ENCODE assay signal across 9 mouse cellular contexts in genomic region chr5:103355372-103356300, GRCm38 (mm10).
DNase-seq lines count a peak whose midpoint lies in the region; ATAC-seq lines count a peak whose summit lies in the region.
"Had no signal": no experiment of that assay in that cellular context is flagged by ENCODE, and none has a peak within 500 bp of the region (broad histone marks: within the 10 kb centered on the region; RNA-seq: fewer than 3 reads in every experiment).

No protein-coding gene starts in this region.

- peak; percentile 36 for DNase-seq in ovary, postnatal 36 days (ENCODE audit: low spot score)
- no peak for DNase-seq in ovary, adult 18-20 months (ENCODE audit: low spot score)
- DNase-seq in adrenal gland, postnatal 36 days, result peak; percentile 44 to 58
- peak; percentile 60 for DNase-seq in forebrain, embryonic 11.5 days (ENCODE audit: low spot score)
- DNase-seq in limb, embryonic 10.5 days (ENCODE audit: low spot score), result peak; percentile 59

- H3K9me3 ChIP-seq in forebrain, embryonic 11.5 days (ENCODE audit: control insufficient read depth, low read length), result no peaks in the 10 kb centered on the region
- peaks cover 9% of the 10 kb centered on the region; the same call in 1 of the 2 replicates for H3K9me3 ChIP-seq in hindbrain, embryonic 12.5 days (replicated peaks)
- no peaks in the 10 kb centered on the region for H3K9me3 ChIP-seq in limb, embryonic 10.5 days (replicated peaks)
- H3K9me3 ChIP-seq in midbrain, embryonic 16.5 days (replicated peaks; ENCODE audit: control insufficient read depth, low read length, poor library complexity, severe bottlenecking), result peaks cover 3% of the 10 kb centered on the region; the same call in 1 of the 2 replicates
- H3K9me3 ChIP-seq: stomach, embryonic 15.5 days had no signal

- WGBS in forebrain, embryonic 11.5 days, result 35% methylated on average over 21 of the region's 21 CpGs
- 20% methylated on average over 21 of the region's 21 CpGs for WGBS in hindbrain, embryonic 12.5 days
- 54% methylated on average over 21 of the region's 21 CpGs for WGBS in limb, embryonic 10.5 days
- WGBS in midbrain, embryonic 16.5 days, result 12% methylated on average over 21 of the region's 21 CpGs

- ATAC-seq in forebrain, embryonic 11.5 days (replicated peaks; ENCODE audit: low FRiP score), result no peak; the same call in 1 of the 2 replicates
- ATAC-seq in hindbrain, embryonic 12.5 days (ENCODE audit: low FRiP score), result peak; percentile 67
- ATAC-seq in midbrain, embryonic 16.5 days, result peak; percentile 67
- no peak for ATAC-seq in erythroblast, adult 5-6 weeks (replicated peaks; ENCODE audit: low FRiP score, poor library complexity, severe bottlenecking)

- H3K9ac ChIP-seq in forebrain, embryonic 11.5 days (ENCODE audit: low read length), result no peak overlapping the region
- no peak overlapping the region for H3K9ac ChIP-seq in hindbrain, embryonic 12.5 days
- H3K9ac ChIP-seq in midbrain, embryonic 16.5 days (ENCODE audit: low read depth, low read length), result peak overlapping the region; percentile 27; the same call in 1 of the 2 replicates
- H3K9ac ChIP-seq: stomach, embryonic 15.5 days had no signal

- no peaks in the 10 kb centered on the region for H3K36me3 ChIP-seq in forebrain, embryonic 11.5 days (ENCODE audit: control insufficient read depth, insufficient read depth, low read length)
- H3K36me3 ChIP-seq in hindbrain, embryonic 12.5 days, result no peaks in the 10 kb centered on the region
- H3K36me3 ChIP-seq in limb, embryonic 10.5 days, result no peaks in the 10 kb centered on the region
- H3K36me3 ChIP-seq in midbrain, embryonic 16.5 days (ENCODE audit: control insufficient read depth, insufficient read depth, low read length), result no peaks in the 10 kb centered on the region
- H3K36me3 ChIP-seq: stomach, embryonic 15.5 days had no signal

- H3K4me3 ChIP-seq in forebrain, embryonic 11.5 days (ENCODE audit: low read depth, low read length), result peak overlapping the region; percentile 8; the same call in 1 of the 2 replicates
- H3K4me3 ChIP-seq in hindbrain, embryonic 12.5 days, result peak overlapping the region; percentile 8; the same call in 1 of the 2 replicates
- peak overlapping the region; percentile 32 for H3K4me3 ChIP-seq in limb, embryonic 10.5 days
- H3K4me3 ChIP-seq in midbrain, embryonic 16.5 days (ENCODE audit: low read depth, low read length), result peak overlapping the region; percentile 20
- H3K4me3 ChIP-seq: stomach, embryonic 15.5 days had no signal

- no peaks in the 10 kb centered on the region for H3K27me3 ChIP-seq in forebrain, embryonic 11.5 days (ENCODE audit: control insufficient read depth, insufficient read depth, low read length)
- no peaks in the 10 kb centered on the region; the same call in 1 of the 2 replicates for H3K27me3 ChIP-seq in hindbrain, embryonic 12.5 days
- peaks cover 6% of the 10 kb centered on the region; the same call in 1 of the 2 replicates for H3K27me3 ChIP-seq in limb, embryonic 10.5 days (ENCODE audit: low read depth, poor library complexity, severe bottlenecking)
- no peaks in the 10 kb centered on the region for H3K27me3 ChIP-seq in midbrain, embryonic 16.5 days (ENCODE audit: control insufficient read depth, insufficient read depth, low read depth, low read length)
- H3K27me3 ChIP-seq: stomach, embryonic 15.5 days had no signal

- H3K27ac ChIP-seq in forebrain, embryonic 11.5 days (ENCODE audit: low read depth, low read length), result no peak overlapping the region
- H3K27ac ChIP-seq in hindbrain, embryonic 12.5 days, result no peak overlapping the region
- H3K27ac ChIP-seq in limb, embryonic 10.5 days, result no peak overlapping the region
- H3K27ac ChIP-seq in midbrain, embryonic 16.5 days (ENCODE audit: low read length), result no peak overlapping the region
- H3K27ac ChIP-seq: stomach, embryonic 15.5 days had no signal

- H3K4me1 ChIP-seq in forebrain, embryonic 11.5 days (replicated peaks; ENCODE audit: control insufficient read depth, insufficient read depth, low read length), result no peaks in the 10 kb centered on the region
- peaks cover 10% of the 10 kb centered on the region; the same call in 1 of the 2 replicates for H3K4me1 ChIP-seq in hindbrain, embryonic 12.5 days
- H3K4me1 ChIP-seq in limb, embryonic 10.5 days, result no peaks in the 10 kb centered on the region
- 0 out of 2 replicates have a peak, but pooled peaks cover 3% of the 10 kb centered on the region for H3K4me1 ChIP-seq in midbrain, embryonic 16.5 days (ENCODE audit: control insufficient read depth, insufficient read depth, low read length)
- H3K4me1 ChIP-seq: stomach, embryonic 15.5 days had no signal

- peak overlapping the region; percentile 36; the same call in 1 of the 2 replicates for H3K4me2 ChIP-seq in forebrain, embryonic 11.5 days (ENCODE audit: low read depth, low read length, severe bottlenecking)
- peak overlapping the region; percentile 44 for H3K4me2 ChIP-seq in hindbrain, embryonic 12.5 days (replicated peaks)
- H3K4me2 ChIP-seq in midbrain, embryonic 16.5 days (ENCODE audit: low read length), result peak overlapping the region; percentile 55
- H3K4me2 ChIP-seq: stomach, embryonic 15.5 days had no signal

Comparison
In these comparisons a context has a peak if more than half of its experiments do, and no peak if none do; other contexts are left out.
1. ATAC-seq: peak in hindbrain, embryonic 12.5 days (single experiment) and midbrain, embryonic 16.5 days (single experiment); none in forebrain, embryonic 11.5 days (single experiment) and erythroblast, adult 5-6 weeks (single experiment).
2. Peak in every context shown above with its lines, with median percentiles within 50 percentile points of each other: H3K4me2 ChIP-seq and H3K4me3 ChIP-seq.